Mouse (Mus musculus) Patski (cell line): Measurements from ENCODE around the gene Wdsub1. TPM values are rescaled to one million over a fixed set of nuclear protein-coding genes. Genes with fewer than 3 reads are reported as not detected.

ENCODE experiments used
- ATAC-seq: fragments of 100-300 bp; one replicate; pipeline ENCODE4 v1.8.0; 2021
- CTCF ChIA-PET: fragments of 350-600 bp; sonication (Branson Sonifier 250); formaldehyde crosslinking; loops from one replicate; lab custom pipeline; 2022; ENCODE audit warnings: inconsistent platforms; lab: Charles Lee
- POLR2A ChIA-PET: fragments of 350-600 bp; sonication (Branson Sonifier 250); formaldehyde crosslinking; loops from one replicate; lab custom pipeline; 2022; ENCODE audit warnings: antibody characterized with exemption, inconsistent platforms; lab: Charles Lee
- DNase-seq: peaks from one replicate; pipeline ENCODE4 v3.0.0-alpha.2; 2011; ENCODE audit warnings: low read depth, low spot score
- H3K27me3 ChIP-seq: fragments of 371-371 bp; one replicate; pipeline ENCODE4 v1.5.1; 2021
- CTCF ChIP-seq: fragments of 100-300 bp; IDR thresholded peaks from one replicate; pipeline ENCODE4 v1.5.1; 2021
- in situ Hi-C: fragments of 300-500 bp; cut with MboI; formaldehyde crosslinking; loops from 3 replicates; pipeline ENCODE4 v1.11.1; 2018; ENCODE audit warnings: low pct_unique_long_range_greater_than_20kb, mixed read lengths
- polyA plus RNA-seq: library from polyadenylated mRNA; unstranded; gene quantifications from one replicate; pipeline ENCODE4 v1.2.3, GENCODE M21; 2021

The Wdsub1 gene
- polyA plus RNA-seq, 1 experiment from 2014 or later: 54.4 TPM

- TF ChIP-seq CTCF: no peak
- no peak for ATAC-seq
- in situ Hi-C loops: no loop called here
- no peak for DNase-seq
- POLR2A ChIA-PET: no interaction called here
- H3K27me3 ChIP-seq: no peaks in the 10 kb centered on the region
- CTCF ChIA-PET: no interaction called here
Observed at GRCm38 (mm10) chr2:59808608-59809007, 73.8 kb downstream of the Wdsub1 start.

- POLR2A ChIA-PET: no interaction called here
- H3K27me3 ChIP-seq: no peaks in the 10 kb centered on the region
- no peak for TF ChIP-seq CTCF
- ATAC-seq (peak; percentile 28), DNase-seq (no peak)
- in situ Hi-C loops: no loop called here
- CTCF ChIA-PET: no interaction called here
Observed at GRCm38 (mm10) chr2:59806038-59806437, 76.4 kb downstream of the Wdsub1 start.

DNA sequence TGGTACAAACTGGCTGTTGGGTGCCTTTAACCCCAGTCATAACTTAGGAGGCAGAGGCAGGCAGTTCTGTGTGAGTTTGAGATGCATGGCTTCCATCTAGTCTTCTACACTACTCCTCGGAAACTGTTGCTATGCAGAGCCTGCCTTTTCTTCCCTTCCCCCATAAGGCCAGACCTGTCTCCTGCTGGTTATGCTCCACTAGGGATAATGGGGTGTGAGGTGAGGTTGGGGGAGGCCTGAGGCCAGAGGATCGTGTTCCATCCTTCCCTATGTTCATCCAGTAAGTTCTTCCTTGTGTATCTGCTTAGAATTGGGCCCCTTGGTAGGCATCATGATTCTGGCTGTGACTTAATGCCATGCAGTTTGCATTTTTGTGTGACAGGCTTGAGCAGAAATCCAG lies 76.8 kb downstream of the Wdsub1 start:
- DNase-seq: no peak
- ChIA-PET POLR2A (no interaction called here), CTCF (no interaction called here)
- no peak for TF ChIP-seq CTCF
- H3K27me3 ChIP-seq: no peaks in the 10 kb centered on the region
- no peak for ATAC-seq
- in situ Hi-C loops: no loop called here

- ATAC-seq: no peak
- no peak for DNase-seq
- no peak for TF ChIP-seq CTCF
- CTCF ChIA-PET: no interaction called here
- in situ Hi-C loops: no loop called here
- no peaks in the 10 kb centered on the region for H3K27me3 ChIP-seq
- POLR2A ChIA-PET: interaction anchor here (0.6 kb wide), 1 partner anchor 164 kb away, joined by 3 read pairs; no protein-coding TSS in a partner anchor
Observed at GRCm38 (mm10) chr2:59802722-59803387, 79.5 kb downstream of the Wdsub1 start.
